Mouse (Mus musculus) adrenal gland, adult 2 months (tissue): ENCODE data around the gene Zfp503. TPM values are rescaled to one million over a fixed set of nuclear protein-coding genes. Genes with fewer than 3 reads are reported as not detected.

Experiments used
- DNase-seq: peaks from one replicate; pipeline ENCODE4 v3.0.0; 2021
- long read RNA-seq: library from polyadenylated mRNA; stranded (forward); transcript quantifications from one replicate; pipeline ENCODE4 v2.0.0, GENCODE M21; 2021
- polyA plus RNA-seq: library from polyadenylated mRNA; depleted of rRNA; stranded (reverse); fragments of >200 nt; gene quantifications from 2 replicates; pipeline ENCODE4 v1.2.3, GENCODE M21; 2012; rRNA removed
- total RNA-seq, 2 experiments: library from RNA; stranded (reverse); gene quantifications; 2 replicates each; pipeline ENCODE4 v1.2.3; 2021

Zfp503 gene
- total RNA-seq (10 to 100 TPM; 19.4 to 34.1 TPM), polyA plus RNA-seq (101 and 106 TPM in 2 replicates)
- long read RNA-seq, partial matches to known transcripts: 8 of 13 reads
- long read RNA-seq, other reads (novel, unspliced or antisense): 5 of 13 reads

- peak; percentile 89 for DNase-seq
Measured at GRCm38 (mm10) chr14:21989291-21989913, at the start of gene Zfp503. TSS of gene Zfp503 (minus strand) at chr14:21989601.

- no peak for DNase-seq
Measured at GRCm38 (mm10) chr14:22037498-22038131, 48.2 kb upstream of the Zfp503 start.

GRCm38 (mm10) chr14:22036802-22037497, 47.5 kb upstream of the Zfp503 start:
- no peak for DNase-seq

GRCm38 (mm10) chr14:22036338-22036737, 46.9 kb upstream of the Zfp503 start:
- no peak for DNase-seq

GRCm38 (mm10) chr14:22035900-22036299, 46.5 kb upstream of the Zfp503 start:
- peak; percentile 82 for DNase-seq

- DNase-seq: no peak
Measured at GRCm38 (mm10) chr14:22023533-22023932, 34.1 kb upstream of the Zfp503 start.

- peak; percentile 61 for DNase-seq
Measured at GRCm38 (mm10) chr14:22020885-22021284, 31.5 kb upstream of the Zfp503 start.

GRCm38 (mm10) chr14:22019949-22020845, 30.8 kb upstream of the Zfp503 start:
- peak; percentile 13 for DNase-seq

- peak; percentile 89 for DNase-seq
Measured at GRCm38 (mm10) chr14:22019252-22019948, 30.0 kb upstream of the Zfp503 start, which contains the start of gene Lrmda. TSS of gene Lrmda (plus strand) at chr14:22019712.

GRCm38 (mm10) chr14:22017011-22017410, 27.6 kb upstream of the Zfp503 start:
- no peak for DNase-seq

GRCm38 (mm10) chr14:22014781-22015180, 25.4 kb upstream of the Zfp503 start:
- DNase-seq: peak; percentile 44

- DNase-seq: no peak
Measured at GRCm38 (mm10) chr14:22014315-22014714, 24.9 kb upstream of the Zfp503 start.

GRCm38 (mm10) chr14:22007006-22007405, 17.6 kb upstream of the Zfp503 start:
- no peak for DNase-seq

- no peak for DNase-seq
Measured at GRCm38 (mm10) chr14:22004943-22005342, 15.5 kb upstream of the Zfp503 start.

- DNase-seq: no peak
Measured at GRCm38 (mm10) chr14:22003631-22004030, 14.2 kb upstream of the Zfp503 start.

GRCm38 (mm10) chr14:22003231-22003630, 13.8 kb upstream of the Zfp503 start:
- no peak for DNase-seq

GRCm38 (mm10) chr14:21999588-21999987, 10.2 kb upstream of the Zfp503 start:
- no peak for DNase-seq

GRCm38 (mm10) chr14:21995031-21995754, 5.8 kb upstream of the Zfp503 start:
- peak; percentile 91 for DNase-seq

- DNase-seq: peak; percentile 80
Measured at GRCm38 (mm10) chr14:21994061-21994990, 4.9 kb upstream of the Zfp503 start.
